Mouse (Mus musculus) neural tube, embryonic 11.5 days (tissue): Measurements from ENCODE around the gene Gm48551. TPM values are rescaled to one million over a fixed set of nuclear protein-coding genes. Genes with fewer than 3 reads are reported as not detected.

Source experiments
- ATAC-seq: fragments of 200-750 bp; cut with Nextera tagmentation; 2 replicates; pipeline ENCODE4 v1.8.0; 2017; ENCODE audit warnings: moderate number of reproducible peaks, mild to moderate bottlenecking, moderate TSS enrichment, moderate library complexity; ENCODE audit not compliant: insufficient read depth, low FRiP score, low TSS enrichment
- DNase-seq: peaks from one replicate; pipeline ENCODE4 v3.0.0-alpha.2; 2015; ENCODE audit warnings: low spot score
- H3K27ac ChIP-seq: fragments of 300-500 bp; sonication (generic); 2 replicates; pipeline ENCODE4 v1.5.1; 2014; ENCODE audit warnings: low read depth, mild to moderate bottlenecking, low read length
- H3K27me3 ChIP-seq: fragments of 300-500 bp; sonication (generic); 2 replicates; pipeline ENCODE4 v1.6.1; 2014; ENCODE audit warnings: mild to moderate bottlenecking, low read length, mixed read lengths; ENCODE audit not compliant: control insufficient read depth, insufficient read depth
- H3K36me3 ChIP-seq: fragments of 300-500 bp; sonication (generic); 2 replicates; pipeline ENCODE4 v1.6.1; 2014; ENCODE audit warnings: mild to moderate bottlenecking, low read length, moderate library complexity, mixed read lengths; ENCODE audit not compliant: control insufficient read depth, insufficient read depth
- H3K4me1 ChIP-seq: fragments of 300-500 bp; sonication (generic); 2 replicates; pipeline ENCODE4 v1.6.1; 2014; ENCODE audit warnings: low read length, mixed read lengths; ENCODE audit not compliant: control insufficient read depth, insufficient read depth
- H3K4me2 ChIP-seq: fragments of 300-500 bp; sonication (generic); 2 replicates; pipeline ENCODE4 v1.6.1; 2014; ENCODE audit warnings: low read depth, mild to moderate bottlenecking, moderate library complexity
- H3K4me3 ChIP-seq: fragments of 300-500 bp; sonication (generic); 2 replicates; pipeline ENCODE4 v1.5.1; 2014; ENCODE audit warnings: low read depth, low read length
- H3K9ac ChIP-seq: fragments of 300-500 bp; sonication (generic); 2 replicates; pipeline ENCODE4 v1.6.1; 2014; ENCODE audit warnings: mild to moderate bottlenecking, low read length
- H3K9me3 ChIP-seq: fragments of 300-500 bp; sonication (generic); 2 replicates; pipeline ENCODE4 v1.6.1; 2016; ENCODE audit warnings: low read length; ENCODE audit not compliant: control insufficient read depth
- WGBS: fragments of 180-500 bp; shearing (Covaris S2); extraction: QIAGEN DNeasy Blood & Tissue Kit; methylation state at CpG from one replicate; pipeline ENCODE4 v1.1.7; 2014; 5-methylcytosine and 5-hydroxymethylcytosine counted together
- polyA plus RNA-seq: library from polyadenylated mRNA; unstranded; fragments of >200 nt; fragmentation: Nextera tagmentation; extraction: Ambion mirVana; gene quantifications from 2 replicates; pipeline ENCODE4 v1.2.1, GENCODE M21; 2014

Gm48551 gene
- 1.7 and 3.0 TPM in 2 replicates for polyA plus RNA-seq

GRCm38 (mm10) chr10:81383802-81384604 lies at the start of gene Gm48551, which contains the start of gene Dohh:
Gene Gm48551 (plus strand): TSS chr10:81384466.
Gene Dohh (plus strand): TSS chr10:81384428.
- ATAC-seq (peak; percentile 91), DNase-seq (peak; percentile 95)
- peak within 1 kb of the TSS; percentile 90 for H3K4me2 ChIP-seq
- no peaks in the 10 kb centered on the region for H3K27me3 ChIP-seq
- WGBS, result 6% methylated on average over 53 of the region's 54 CpGs
- peaks cover 18% of the 10 kb centered on the region for H3K36me3 ChIP-seq
- H3K4me3 ChIP-seq, result peak within 1 kb of the TSS; percentile 88
- peak within 1 kb of the TSS; percentile 78 for H3K9ac ChIP-seq
- H3K4me1 ChIP-seq, result peaks cover 9% of the 10 kb centered on the region
- no peaks in the 10 kb centered on the region for H3K9me3 ChIP-seq
- H3K27ac ChIP-seq, result peak within 1 kb of the TSS; percentile 47

- no peak overlapping the region for H3K27ac ChIP-seq
- H3K4me1 ChIP-seq, result no peaks in the 10 kb centered on the region; the same call in 1 of the 2 replicates
- H3K4me2 ChIP-seq, result no peak overlapping the region
- H3K9ac ChIP-seq, result no peak overlapping the region
- no peaks in the 10 kb centered on the region for H3K9me3 ChIP-seq
- peaks cover 26% of the 10 kb centered on the region for H3K27me3 ChIP-seq
- DNase-seq, result no peak
- 51% methylated on average over 15 of the region's 19 CpGs for WGBS
- ATAC-seq, result no peak
- H3K36me3 ChIP-seq, result no peaks in the 10 kb centered on the region
- no peak overlapping the region for H3K4me3 ChIP-seq
Observed at GRCm38 (mm10) chr10:81335393-81336340, 48.6 kb upstream of the Gm48551 start.

- Histone ChIP-seq H3K4me2 (no peak overlapping the region), H3K36me3 (no peaks in the 10 kb centered on the region), H3K4me1 (no peaks in the 10 kb centered on the region; the same call in 1 of the 2 replicates), H3K4me3 (no peak overlapping the region), H3K9me3 (no peaks in the 10 kb centered on the region), H3K27ac (no peak overlapping the region), H3K9ac (no peak overlapping the region), H3K27me3 (peaks cover 30% of the 10 kb centered on the region)
- WGBS, result 93% methylated on average over 4 of the region's 4 CpGs
- DNase-seq (no peak), ATAC-seq (no peak)
Observed at GRCm38 (mm10) chr10:81336558-81336957, 47.7 kb upstream of the Gm48551 start.

DNA sequence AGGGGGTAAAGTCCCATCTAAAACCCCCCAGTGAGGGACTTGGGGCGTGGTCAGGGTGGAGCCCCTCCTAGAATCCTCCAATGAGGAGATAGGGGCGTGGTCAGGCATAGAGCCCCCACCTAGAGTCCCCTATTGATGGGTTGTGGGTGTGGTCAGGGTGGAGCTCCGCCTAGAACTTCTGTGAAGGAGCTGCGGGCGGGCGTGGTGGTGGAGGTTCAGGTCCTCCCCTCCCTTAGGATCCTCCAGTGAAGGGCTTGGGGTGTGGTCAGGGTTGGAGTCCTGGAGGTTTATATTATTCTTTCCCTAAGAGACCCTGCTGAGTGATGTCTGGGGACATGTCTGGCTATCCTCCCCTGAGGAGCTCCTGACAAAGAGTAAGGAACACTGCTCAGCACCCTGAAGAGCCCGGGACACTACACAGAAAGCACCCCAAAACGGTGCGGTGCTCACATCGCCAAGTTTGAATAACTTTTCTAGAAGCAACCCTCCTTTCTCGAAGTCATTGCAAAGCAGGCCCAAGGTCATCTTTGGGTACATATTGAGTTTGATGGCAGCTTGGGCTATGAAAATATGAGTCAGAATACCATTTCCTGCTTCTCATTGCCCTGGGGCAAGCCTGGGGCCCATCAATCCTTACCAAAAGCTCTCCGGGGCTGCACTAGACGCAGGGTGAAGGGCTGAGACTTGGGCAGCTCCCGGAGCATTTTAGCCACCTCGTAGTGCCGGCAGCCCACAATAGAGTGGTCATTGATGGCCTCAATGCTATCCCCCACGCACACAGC lies 43.5 kb upstream of the Gm48551 start:
- Histone ChIP-seq H3K27me3 (peaks cover 47% of the 10 kb centered on the region), H3K4me1 (no peaks in the 10 kb centered on the region), H3K4me3 (no peak overlapping the region), H3K36me3 (no peaks in the 10 kb centered on the region), H3K4me2 (no peak overlapping the region), H3K27ac (no peak overlapping the region), H3K9ac (no peak overlapping the region), H3K9me3 (no peaks in the 10 kb centered on the region)
- WGBS, result 41% methylated on average over 17 of the region's 17 CpGs
- no peak for ATAC-seq
- DNase-seq, result no peak

- H3K4me1 ChIP-seq, result no peaks in the 10 kb centered on the region; the same call in 1 of the 2 replicates
- no peak overlapping the region for H3K4me3 ChIP-seq
- H3K36me3 ChIP-seq, result no peaks in the 10 kb centered on the region
- 34% methylated on average over 16 of the region's 16 CpGs for WGBS
- no peak overlapping the region for H3K27ac ChIP-seq
- peak; percentile 78 for DNase-seq
- H3K9ac ChIP-seq, result no peak overlapping the region
- H3K9me3 ChIP-seq, result no peaks in the 10 kb centered on the region
- no peak overlapping the region for H3K4me2 ChIP-seq
- peaks cover 50% of the 10 kb centered on the region for H3K27me3 ChIP-seq
- ATAC-seq, result no peak
Observed at GRCm38 (mm10) chr10:81341333-81341949, 42.8 kb upstream of the Gm48551 start.

DNA sequence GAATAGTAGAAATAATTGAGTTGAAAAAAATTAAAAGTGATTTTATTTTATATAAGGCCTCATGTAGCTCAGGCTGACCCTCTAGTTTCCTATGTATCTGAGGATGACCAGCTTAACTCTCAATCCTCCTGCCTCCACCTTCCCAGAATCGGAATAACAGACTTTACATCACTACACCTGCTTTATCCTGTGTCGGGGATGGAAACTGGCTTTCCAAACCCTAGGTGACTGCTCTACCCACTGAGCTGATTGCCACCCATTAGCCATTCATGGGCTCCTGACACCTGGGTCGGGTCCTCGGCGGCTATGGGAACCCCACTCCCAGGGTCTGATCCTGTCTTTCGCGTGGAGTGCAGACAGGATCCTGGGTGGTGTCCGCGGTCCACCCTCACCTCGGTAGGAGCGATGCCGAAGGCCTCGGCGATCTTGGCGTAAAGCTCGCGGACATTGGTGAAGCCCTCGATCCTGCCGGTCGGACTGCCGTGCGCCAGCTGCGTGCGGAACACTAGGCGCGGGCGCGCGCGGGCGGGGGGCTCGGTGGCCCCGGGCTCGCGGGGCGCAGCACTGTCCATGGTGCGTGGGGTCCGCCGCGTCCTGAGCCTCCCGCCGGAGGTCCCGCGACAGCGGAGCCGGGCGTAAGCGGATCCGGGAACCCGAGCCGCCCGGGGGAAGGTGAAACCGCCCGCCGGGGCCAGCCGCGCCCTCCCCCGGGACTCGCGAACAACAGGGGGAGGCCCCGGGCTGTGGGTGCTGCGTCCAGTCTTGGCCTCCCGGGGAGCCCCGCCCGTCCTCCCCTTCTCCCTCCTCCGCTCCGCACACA lies 41.4 kb upstream of the Gm48551 start, which contains the start of gene Gipc3:
TSS of gene Gipc3 (minus strand) at position 581 of the 820 bp plus-strand sequence.
- H3K9me3 ChIP-seq, result no peaks in the 10 kb centered on the region
- no peak within 1 kb of the TSS for H3K27ac ChIP-seq
- peak within 1 kb of the TSS; percentile 64 for H3K4me2 ChIP-seq
- ATAC-seq, result no peak
- WGBS, result 4% methylated on average over 59 of the region's 67 CpGs
- H3K9ac ChIP-seq, result peak within 1 kb of the TSS; percentile 39
- peaks cover 49% of the 10 kb centered on the region for H3K27me3 ChIP-seq
- peak within 1 kb of the TSS; percentile 34 for H3K4me3 ChIP-seq
- no peak for DNase-seq
- peaks cover 3% of the 10 kb centered on the region; the same call in 1 of the 2 replicates for H3K4me1 ChIP-seq
- no peaks in the 10 kb centered on the region; the same call in 1 of the 2 replicates for H3K36me3 ChIP-seq

DNA sequence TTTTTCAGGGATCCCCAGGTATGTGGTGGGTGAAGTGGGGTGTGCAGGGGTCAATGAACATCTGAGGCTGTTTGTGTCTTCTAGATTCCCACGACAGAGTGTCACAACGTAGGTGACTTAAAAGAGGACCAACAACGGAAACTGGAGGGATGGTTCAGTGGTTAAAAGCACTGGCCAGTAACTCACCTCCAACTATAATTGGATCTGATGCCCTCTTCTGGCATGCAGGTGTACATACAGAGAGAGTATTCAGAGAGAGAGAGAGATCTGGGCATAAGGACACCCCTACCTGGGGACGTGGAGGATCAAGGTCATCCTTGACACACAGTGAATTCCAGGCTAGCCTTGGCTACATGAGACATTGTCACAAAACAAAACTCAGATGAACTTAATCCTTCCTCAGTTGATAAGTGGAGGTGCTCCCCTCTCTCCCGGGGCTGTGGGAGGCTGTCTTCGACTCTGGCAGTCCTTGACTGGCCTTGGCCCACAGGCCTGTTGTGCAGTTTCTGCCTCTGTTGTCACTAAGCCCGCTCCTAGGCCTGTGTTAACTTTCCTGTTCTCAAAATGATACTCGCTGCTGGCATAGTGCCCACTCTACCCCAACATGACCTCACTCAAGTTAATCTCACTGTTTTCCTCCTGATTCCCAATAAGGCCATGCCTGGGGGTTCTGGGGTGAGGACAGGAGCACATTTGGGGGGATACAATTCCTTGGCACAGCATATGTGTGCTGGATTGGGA lies 39.7 kb upstream of the Gm48551 start:
- H3K36me3 ChIP-seq, result no peaks in the 10 kb centered on the region; the same call in none of the 2 replicates
- no peaks in the 10 kb centered on the region for H3K9me3 ChIP-seq
- peaks cover 42% of the 10 kb centered on the region for H3K27me3 ChIP-seq

More for the DNA sequence above, 39.7 kb upstream of the Gm48551 start:
- Histone ChIP-seq H3K4me1 (peaks cover 11% of the 10 kb centered on the region), H3K27ac (no peak overlapping the region), H3K4me3 (no peak overlapping the region), H3K4me2 (no peak overlapping the region), H3K9ac (no peak overlapping the region)
- 59% methylated on average over 8 of the region's 8 CpGs for WGBS
- DNase-seq (no peak), ATAC-seq (no peak)
